Mouse (Mus musculus): ENCODE measurements around the gene Ap3m1. TPM values are rescaled to one million over a fixed set of nuclear protein-coding genes. Genes with fewer than 3 reads are reported as not detected.
A peak's percentile ranks its signal among the peaks of the same experiment; 100 is the strongest.

The Ap3m1 gene
- total and polyA plus RNA-seq, 3 experiments, result 26.6 to 69.4 (median 51.6) TPM

DNA sequence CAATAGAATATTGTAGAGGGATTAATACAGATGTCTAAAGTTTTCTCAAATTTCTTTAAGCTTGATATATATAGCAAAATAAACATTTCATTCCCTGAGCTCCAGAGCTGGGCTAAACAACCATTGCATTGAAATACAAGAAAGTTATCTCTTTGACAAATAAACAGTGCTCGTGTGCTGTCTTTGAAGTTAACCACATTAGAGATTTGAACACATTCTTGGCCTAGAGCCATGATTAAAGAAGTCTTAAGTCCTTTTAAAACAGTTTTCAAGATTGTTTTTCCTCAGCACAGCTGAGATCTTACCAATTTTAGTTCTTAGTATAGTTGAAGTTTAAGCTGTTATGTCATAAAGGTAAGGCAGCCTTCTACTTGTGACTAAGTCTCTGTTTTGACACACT lies 12.0 kb upstream of the Ap3m1 start:
- no peak overlapping the region for H3K4me3 ChIP-seq
- intact Hi-C loops (cut with DNase I), result no loop called here
- WGBS, result 27% methylated on average over 1 of the region's 1 CpGs
- no peak overlapping the region; the same call in 1 of the 2 replicates for H3K27ac ChIP-seq
- peaks cover 4% of the 10 kb centered on the region; the same call in 1 of the 2 replicates for H3K36me3 ChIP-seq (ENCODE audit: control insufficient read depth, insufficient read depth, low read length)
- H3K27me3 ChIP-seq (ENCODE audit: control insufficient read depth, insufficient read depth, low read length), result no peaks in the 10 kb centered on the region
- H3K79me2 ChIP-seq (replicated peaks; ENCODE audit: control insufficient read depth, insufficient read depth, low read length), result no peaks in the 10 kb centered on the region
- H3K4me1 ChIP-seq (ENCODE audit: control insufficient read depth, insufficient read depth, low read length), result peaks cover 4% of the 10 kb centered on the region
- no peak for DNase-seq
- TF ChIP-seq EP300 (IDR thresholded peaks at IDR 0.05; ENCODE audit: insufficient read depth, low read depth, low read length) (no peak), CTCF (IDR thresholded peaks at IDR 0.05) (no peak), POLR2A (IDR thresholded peaks at IDR 0.05; ENCODE audit: insufficient read depth, low read depth, low read length) (no peak)
- no peak overlapping the region for H3K9ac ChIP-seq (ENCODE audit: low read depth, low read length)

DNA sequence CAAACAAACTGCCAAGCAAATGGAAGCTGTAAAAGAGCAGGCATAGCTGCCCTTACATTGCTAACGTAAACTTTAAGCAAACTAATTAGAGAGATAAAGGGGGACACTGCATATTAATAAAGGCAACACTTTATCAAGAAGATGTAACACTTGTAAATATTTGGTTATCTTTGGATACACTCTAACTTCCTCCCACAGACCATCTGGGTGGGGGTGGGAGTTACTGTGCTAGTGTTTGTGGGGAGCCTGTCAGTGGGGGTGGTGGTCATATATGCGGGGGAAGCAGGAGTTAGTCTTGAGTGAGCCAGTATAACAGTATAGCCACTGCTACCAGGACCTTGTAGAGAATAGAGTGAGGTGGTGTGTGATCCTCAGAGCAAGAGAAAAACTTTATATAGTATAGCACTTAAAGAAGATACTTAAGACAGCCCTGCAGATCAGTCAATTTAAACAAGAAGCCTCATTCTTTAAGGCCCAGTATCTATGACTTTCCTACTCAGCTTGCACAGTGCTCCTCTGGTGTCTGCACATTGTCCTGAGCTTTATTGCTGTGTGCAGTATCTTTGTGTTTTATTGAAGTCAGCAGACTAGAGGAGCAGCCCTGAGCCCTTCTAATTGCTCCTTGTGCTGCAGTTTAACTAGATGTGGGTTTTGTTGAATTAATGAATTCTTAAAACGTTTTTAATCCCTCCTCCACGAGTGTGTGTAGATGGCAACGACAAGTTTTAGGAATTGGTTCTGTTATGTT lies 10.6 kb upstream of the Ap3m1 start:
- 68% methylated on average over 5 of the region's 5 CpGs for WGBS
- H3K4me3 ChIP-seq, result no peak overlapping the region
- peaks cover 4% of the 10 kb centered on the region for H3K4me1 ChIP-seq (ENCODE audit: control insufficient read depth, insufficient read depth, low read length)
- DNase-seq, result no peak
- no peaks in the 10 kb centered on the region for H3K79me2 ChIP-seq (replicated peaks; ENCODE audit: control insufficient read depth, insufficient read depth, low read length)
- H3K36me3 ChIP-seq (ENCODE audit: control insufficient read depth, insufficient read depth, low read length), result peaks cover 4% of the 10 kb centered on the region; the same call in 1 of the 2 replicates
- intact Hi-C loops (cut with DNase I), result no loop called here
- H3K27ac ChIP-seq, result no peak overlapping the region
- no peaks in the 10 kb centered on the region for H3K27me3 ChIP-seq (ENCODE audit: control insufficient read depth, insufficient read depth, low read length)
- H3K9ac ChIP-seq (ENCODE audit: low read depth, low read length), result no peak overlapping the region
- TF ChIP-seq CTCF (IDR thresholded peaks at IDR 0.05), result no peak
- no peak for TF ChIP-seq EP300 (IDR thresholded peaks at IDR 0.05; ENCODE audit: insufficient read depth, low read depth, low read length)
- no peak for TF ChIP-seq POLR2A (IDR thresholded peaks at IDR 0.05; ENCODE audit: insufficient read depth, low read depth, low read length)

DNA sequence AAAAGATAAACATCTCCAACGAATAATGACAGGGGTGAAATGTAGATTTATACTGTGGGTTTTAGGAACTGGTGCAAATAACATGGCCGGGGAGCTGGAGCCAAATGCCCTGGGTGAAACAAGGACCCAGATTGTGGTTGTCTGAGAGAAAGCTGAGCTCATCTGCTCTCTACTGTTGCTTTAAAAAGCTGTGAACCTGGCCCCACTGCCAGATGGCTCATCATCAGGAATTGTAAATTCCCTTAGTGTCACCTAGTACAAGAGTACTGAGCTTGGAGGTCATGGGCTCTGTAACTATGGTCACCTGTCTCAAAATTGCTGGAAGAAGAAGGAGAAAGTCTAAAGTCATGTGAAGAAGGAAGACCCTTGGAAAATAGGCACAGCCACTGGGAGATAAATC lies 6.7 kb upstream of the Ap3m1 start:
- TF ChIP-seq EP300 (IDR thresholded peaks at IDR 0.05; ENCODE audit: insufficient read depth, low read depth, low read length) (no peak), POLR2A (IDR thresholded peaks at IDR 0.05; ENCODE audit: insufficient read depth, low read depth, low read length) (no peak), CTCF (IDR thresholded peaks at IDR 0.05) (no peak)
- Histone ChIP-seq H3K9ac (ENCODE audit: low read depth, low read length) (no peak overlapping the region), H3K4me3 (no peak overlapping the region), H3K27me3 (ENCODE audit: control insufficient read depth, insufficient read depth, low read length) (no peaks in the 10 kb centered on the region), H3K79me2 (replicated peaks; ENCODE audit: control insufficient read depth, insufficient read depth, low read length) (no peaks in the 10 kb centered on the region; the same call in 1 of the 2 replicates), H3K4me1 (ENCODE audit: control insufficient read depth, insufficient read depth, low read length) (no peaks in the 10 kb centered on the region; the same call in 1 of the 2 replicates), H3K36me3 (ENCODE audit: control insufficient read depth, insufficient read depth, low read length) (peaks cover 11% of the 10 kb centered on the region), H3K27ac (peak overlapping the region; percentile 71)
- 67% methylated on average over 2 of the region's 2 CpGs for WGBS
- intact Hi-C loops (cut with DNase I), result loop anchor here (10.0 kb wide), 2 partner anchors 446 to 686 kb away; no protein-coding TSS in a partner anchor
- peak in 1 of 2 experiments; percentile 44 for DNase-seq

DNA sequence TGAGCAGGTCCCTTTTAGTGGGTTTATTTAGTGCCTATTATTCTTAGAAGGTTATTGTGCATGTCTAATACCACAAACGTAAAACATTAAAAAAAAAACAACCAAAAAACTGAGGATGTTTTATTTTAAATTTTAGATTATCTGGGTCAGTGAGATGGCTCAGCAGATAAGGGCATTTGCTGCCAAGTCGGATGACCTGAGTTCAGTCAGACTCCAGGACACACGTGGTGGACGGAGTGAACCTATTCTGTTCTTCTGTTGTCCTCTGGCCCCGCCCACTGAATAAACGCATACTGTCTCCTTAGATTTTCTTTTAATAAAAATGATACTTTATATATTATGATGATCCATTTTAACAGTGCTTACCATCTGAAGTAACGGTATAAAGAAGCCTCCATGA lies 1.3 kb upstream of the Ap3m1 start:
- Histone ChIP-seq H3K9ac (ENCODE audit: low read depth, low read length) (no peak overlapping the region), H3K79me2 (replicated peaks; ENCODE audit: control insufficient read depth, insufficient read depth, low read length) (no peaks in the 10 kb centered on the region; the same call in none of the 2 replicates), H3K36me3 (ENCODE audit: control insufficient read depth, insufficient read depth, low read length) (peaks cover 9% of the 10 kb centered on the region), H3K4me3 (peak overlapping the region; percentile 71), H3K4me1 (ENCODE audit: control insufficient read depth, insufficient read depth, low read length) (peaks cover 1% of the 10 kb centered on the region; the same call in 1 of the 2 replicates), H3K27me3 (ENCODE audit: control insufficient read depth, insufficient read depth, low read length) (no peaks in the 10 kb centered on the region), H3K27ac (peak overlapping the region; percentile 99)
- DNase-seq, result peak in 1 of 2 experiments; percentile 26
- WGBS, result 45% methylated on average over 7 of the region's 7 CpGs
- intact Hi-C loops (cut with DNase I), result loop anchor here (1.0 to 10.0 kb wide), 4 partner anchors 22 to 691 kb away; no protein-coding TSS in a partner anchor
- TF ChIP-seq EP300 (IDR thresholded peaks at IDR 0.05; ENCODE audit: insufficient read depth, low read depth, low read length), result 0 out of 2 replicates have a peak, but pooled peaks have one; percentile 8
- TF ChIP-seq CTCF (IDR thresholded peaks at IDR 0.05), result no peak
- TF ChIP-seq POLR2A (IDR thresholded peaks at IDR 0.05; ENCODE audit: insufficient read depth, low read depth, low read length), result no peak

DNA sequence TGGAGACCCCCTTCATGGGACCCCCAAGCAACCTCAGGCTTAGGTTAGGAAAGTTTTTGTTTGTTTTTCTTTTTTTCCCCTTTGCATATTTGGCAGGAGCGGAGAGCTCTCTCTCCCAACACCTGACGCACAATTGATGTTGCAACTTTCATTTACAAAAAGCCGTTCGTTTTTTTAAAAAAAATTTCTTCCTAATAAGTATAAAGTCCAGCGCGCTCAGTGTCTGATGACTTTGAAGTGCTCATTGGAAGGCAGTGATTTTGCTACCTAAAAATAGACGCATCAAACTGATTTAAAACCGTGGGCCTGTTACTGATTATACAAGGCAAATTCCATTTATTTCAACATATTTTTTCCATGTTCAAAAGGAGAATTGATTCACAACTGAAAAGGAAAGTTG lies 843 bp upstream of the Ap3m1 start:
- 4% methylated on average over 8 of the region's 8 CpGs for WGBS
- TF ChIP-seq EP300 (IDR thresholded peaks at IDR 0.05; ENCODE audit: insufficient read depth, low read depth, low read length) (no peak), POLR2A (IDR thresholded peaks at IDR 0.05; ENCODE audit: insufficient read depth, low read depth, low read length) (no peak), CTCF (IDR thresholded peaks at IDR 0.05) (no peak)
- DNase-seq, result no peak
- H3K9ac ChIP-seq (ENCODE audit: low read depth, low read length), result peak overlapping the region; percentile 82
- no peaks in the 10 kb centered on the region for H3K27me3 ChIP-seq (ENCODE audit: control insufficient read depth, insufficient read depth, low read length)
- H3K4me1 ChIP-seq (ENCODE audit: control insufficient read depth, insufficient read depth, low read length), result peaks cover 1% of the 10 kb centered on the region; the same call in 1 of the 2 replicates
- intact Hi-C loops (cut with DNase I), result loop anchor here (1.0 to 10.0 kb wide), 4 partner anchors 22 to 692 kb away; no protein-coding TSS in a partner anchor
- peaks cover 9% of the 10 kb centered on the region for H3K36me3 ChIP-seq (ENCODE audit: control insufficient read depth, insufficient read depth, low read length)
- peak overlapping the region; percentile 71 for H3K4me3 ChIP-seq
- peak overlapping the region; percentile 99 for H3K27ac ChIP-seq
- H3K79me2 ChIP-seq (replicated peaks; ENCODE audit: control insufficient read depth, insufficient read depth, low read length), result no peaks in the 10 kb centered on the region; the same call in none of the 2 replicates

DNA sequence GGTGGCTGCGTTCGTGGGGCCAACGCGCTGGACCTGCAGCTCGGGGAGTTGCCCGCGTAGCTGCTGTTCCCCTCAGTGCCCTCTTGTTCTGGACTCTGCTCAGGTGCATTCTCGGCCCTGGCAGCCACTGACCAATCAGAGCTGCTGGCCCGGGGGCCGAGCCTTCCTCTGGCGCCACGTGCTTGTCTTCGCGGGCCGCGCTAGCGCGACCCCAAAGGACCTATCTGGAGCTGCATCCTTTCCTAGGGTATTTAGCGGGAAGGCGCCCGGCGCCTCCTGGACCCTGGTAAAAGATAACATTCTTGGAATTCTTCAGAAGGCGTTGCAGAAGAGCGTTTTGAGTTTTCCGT lies 448 bp upstream of the Ap3m1 start:
- peak; percentile 84 to 89 for DNase-seq
- peak overlapping the region; percentile 82 for H3K9ac ChIP-seq (ENCODE audit: low read depth, low read length)
- peak overlapping the region; percentile 71 for H3K4me3 ChIP-seq
- TF ChIP-seq EP300 (IDR thresholded peaks at IDR 0.05; ENCODE audit: insufficient read depth, low read depth, low read length) (peak; percentile 82; the same call in 1 of the 2 replicates), POLR2A (IDR thresholded peaks at IDR 0.05; ENCODE audit: insufficient read depth, low read depth, low read length) (no peak; the same call in 1 of the 2 replicates), CTCF (IDR thresholded peaks at IDR 0.05) (peak; percentile 53)
- intact Hi-C loops (cut with DNase I), result loop anchor here (1.0 to 10.0 kb wide), 4 partner anchors 23 to 692 kb away; no protein-coding TSS in a partner anchor
- H3K79me2 ChIP-seq (replicated peaks; ENCODE audit: control insufficient read depth, insufficient read depth, low read length), result no peaks in the 10 kb centered on the region; the same call in none of the 2 replicates
- H3K27ac ChIP-seq, result peak overlapping the region; percentile 99
- H3K4me1 ChIP-seq (ENCODE audit: control insufficient read depth, insufficient read depth, low read length), result peaks cover 1% of the 10 kb centered on the region; the same call in 1 of the 2 replicates
- WGBS, result under 1% methylated on average over 25 of the region's 25 CpGs
- H3K27me3 ChIP-seq (ENCODE audit: control insufficient read depth, insufficient read depth, low read length), result no peaks in the 10 kb centered on the region
- H3K36me3 ChIP-seq (ENCODE audit: control insufficient read depth, insufficient read depth, low read length), result peaks cover 12% of the 10 kb centered on the region

Data from heart, adult 2 months (tissue).